Mouse (Mus musculus) myocyte (in vitro differentiated cells): ENCODE measurements around the gene Shc3. TPM values are rescaled to one million over a fixed set of nuclear protein-coding genes. Genes with fewer than 3 reads are reported as not detected.
A peak's percentile ranks its signal among the peaks of the same experiment; 100 is the strongest.

Source experiments
- H3K27me3 ChIP-seq: one replicate; pipeline ENCODE4 v1.6.1; 2011; ENCODE audit not compliant: control insufficient read depth, insufficient read depth, insufficient read length
- H3K36me3 ChIP-seq: one replicate; pipeline ENCODE4 v1.6.1; 2011; ENCODE audit not compliant: control insufficient read depth, insufficient read depth
- H3K4me2 ChIP-seq: one replicate; pipeline ENCODE4 v1.6.1; 2011; ENCODE audit warnings: low read depth, control low read depth
- H3K4me3 ChIP-seq: one replicate; pipeline ENCODE4 v1.5.1; 2011; ENCODE audit warnings: mild to moderate bottlenecking, control low read depth, moderate library complexity
- H3K79me2 ChIP-seq: one replicate; pipeline ENCODE4 v1.6.1; 2011; ENCODE audit not compliant: control insufficient read depth, insufficient read depth
- H3ac ChIP-seq: one replicate; pipeline ENCODE4 v1.6.1; 2011; ENCODE audit not compliant: control insufficient read depth, insufficient read length
- CEBPB ChIP-seq: IDR thresholded peaks from 2 replicates; pipeline ENCODE4 v1.6.1; 2011; ENCODE audit warnings: mild to moderate bottlenecking, moderate library complexity; ENCODE audit not compliant: poor library complexity, insufficient read depth, severe bottlenecking
- E2F4 ChIP-seq: IDR thresholded peaks from one replicate; pipeline ENCODE4 v1.6.1; 2011; ENCODE audit warnings: mild to moderate bottlenecking, control low read depth, moderate library complexity; ENCODE audit not compliant: insufficient read depth
- MAX ChIP-seq: IDR thresholded peaks from one replicate; pipeline ENCODE4 v1.6.1; 2011; ENCODE audit warnings: low read depth, mild to moderate bottlenecking, control low read depth
- MYOD1 ChIP-seq, 3 experiments: IDR thresholded peaks; one replicate each; pipeline ENCODE4 v1.6.1; 2011; ENCODE audit warnings: control low read depth in 2 of 3, low read depth in 2 of 3, mild to moderate bottlenecking in 2 of 3, moderate library complexity in 1 of 3; ENCODE audit not compliant: insufficient read length in 2 of 3, control insufficient read depth in 1 of 3
- MYOG ChIP-seq, 3 experiments: IDR thresholded peaks; one replicate each; pipeline ENCODE4 v1.6.1; 2011; ENCODE audit warnings: control low read depth in 2 of 3, low read depth in 2 of 3, mild to moderate bottlenecking in 2 of 3; ENCODE audit not compliant: insufficient read length in 2 of 3, control insufficient read depth in 1 of 3, insufficient read depth in 1 of 3
- POLR2A ChIP-seq: IDR thresholded peaks from one replicate; pipeline ENCODE4 v1.6.1; 2011; ENCODE audit warnings: low read depth, mild to moderate bottlenecking, control low read depth, moderate library complexity; ENCODE audit not compliant: insufficient read length
- POLR2AphosphoS2 ChIP-seq: IDR thresholded peaks from one replicate; pipeline ENCODE4 v1.6.1; 2011; ENCODE audit warnings: low read depth, control low read depth; ENCODE audit not compliant: insufficient read length
- REST ChIP-seq: IDR thresholded peaks from one replicate; pipeline ENCODE4 v1.6.1; 2011; ENCODE audit warnings: mild to moderate bottlenecking, control low read depth, moderate library complexity; ENCODE audit not compliant: insufficient read depth, insufficient read length
- SRF ChIP-seq: IDR thresholded peaks from one replicate; pipeline ENCODE4 v1.6.1; 2011; ENCODE audit warnings: low read depth; ENCODE audit not compliant: control insufficient read depth, insufficient read length
- TCF12 ChIP-seq: IDR thresholded peaks from one replicate; pipeline ENCODE4 v1.6.1; 2011; ENCODE audit warnings: mild to moderate bottlenecking, control low read depth; ENCODE audit not compliant: poor library complexity, insufficient read depth, severe bottlenecking
- TCF3 ChIP-seq: IDR thresholded peaks from one replicate; pipeline ENCODE4 v1.6.1; 2011; ENCODE audit warnings: low read depth, control low read depth; ENCODE audit not compliant: insufficient read length
- USF1 ChIP-seq: IDR thresholded peaks from one replicate; pipeline ENCODE4 v1.6.1; 2011; ENCODE audit warnings: low read depth, mild to moderate bottlenecking, control low read depth, moderate library complexity
- polyA plus RNA-seq: library from polyadenylated mRNA; unstranded; fragments of >200 nt; fragmentation: generic; extraction: Trizol; gene quantifications from one replicate; pipeline ENCODE4 v1.2.1, GENCODE M21; 2012; ENCODE audit warnings: missing spikeins

The Shc3 gene
- polyA plus RNA-seq, 1 experiment, result 0.17 TPM

DNA sequence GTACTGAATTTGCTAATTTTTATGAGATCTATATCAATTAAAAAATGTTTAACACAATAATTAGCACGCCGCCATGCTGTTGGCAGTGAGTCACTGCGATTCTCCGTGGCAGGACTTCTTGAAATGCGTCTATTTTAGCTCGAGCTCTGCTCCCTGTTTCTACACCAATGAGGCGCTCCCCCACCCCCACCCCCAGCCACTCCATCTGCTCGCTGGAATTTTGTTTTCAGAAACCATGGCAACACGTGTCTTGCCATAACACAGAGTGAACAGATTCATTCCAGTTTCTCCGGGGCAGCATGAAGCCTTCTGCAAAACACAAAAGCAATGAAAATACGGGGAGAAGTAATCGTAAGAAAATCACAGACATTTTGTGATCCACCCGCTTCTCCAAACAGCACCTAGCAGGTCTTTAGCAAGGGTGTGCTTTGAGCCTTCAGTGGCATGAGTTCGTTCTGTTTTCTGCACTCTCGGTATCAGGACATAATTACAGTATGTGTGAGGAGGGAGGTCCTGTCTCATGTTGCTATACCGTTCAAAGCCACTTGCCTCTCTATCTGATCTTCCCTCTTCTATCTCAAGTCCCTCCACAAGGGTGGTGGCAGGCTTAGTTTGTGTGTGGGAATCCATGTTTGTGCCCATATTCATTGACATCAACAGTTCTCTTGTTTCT is 34.1 kb upstream of the Shc3 start:
- Histone ChIP-seq H3K4me2 (peak overlapping the region; percentile 58), H3K4me3 (no peak overlapping the region), H3K79me2 (no peaks in the 10 kb centered on the region), H3K36me3 (no peaks in the 10 kb centered on the region), H3ac (no peak overlapping the region), H3K27me3 (no peaks in the 10 kb centered on the region)
- TF ChIP-seq SRF (no peak), USF1 (no peak), MYOD1 (IDR thresholded peaks at IDR 0.05; ENCODE audit: control insufficient read depth in 1 of 3, insufficient read length in 2 of 3, low read depth in 2 of 3) (no peak), TCF12 (no peak)

DNA sequence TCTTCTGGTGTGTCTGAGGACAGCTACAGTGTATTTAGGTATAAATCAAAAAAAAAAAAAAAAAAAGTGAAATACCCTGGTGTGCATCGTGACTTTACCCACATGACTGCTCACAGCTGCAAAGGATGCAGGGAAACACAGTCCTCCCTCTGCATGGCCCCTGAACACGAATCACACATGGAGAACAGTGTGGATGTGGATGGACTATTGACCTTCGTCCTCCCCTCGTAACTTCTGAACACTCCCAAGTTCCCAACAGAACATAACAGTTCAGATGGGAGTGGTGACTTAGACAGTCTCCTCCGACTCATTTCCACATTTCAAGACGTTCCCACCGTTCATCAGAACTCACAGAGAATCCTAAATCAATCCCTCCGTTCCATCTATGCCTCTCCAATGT is 33.5 kb upstream of the Shc3 start:
- TF ChIP-seq CEBPB (no peak), USF1 (no peak), E2F4 (no peak), TCF3 (no peak), MAX (no peak), SRF (no peak), MYOD1 (IDR thresholded peaks at IDR 0.05; ENCODE audit: control insufficient read depth in 1 of 3, insufficient read length in 2 of 3, low read depth in 2 of 3) (no peak), REST (no peak), MYOG (IDR thresholded peaks at IDR 0.05; ENCODE audit: control insufficient read depth in 1 of 3, insufficient read depth in 1 of 3, insufficient read length in 2 of 3, low read depth in 2 of 3) (no peak), TCF12 (no peak), POLR2AphosphoS2 (no peak), POLR2A (no peak)
- no peaks in the 10 kb centered on the region for H3K79me2 ChIP-seq
- H3K27me3 ChIP-seq, result no peaks in the 10 kb centered on the region
- no peaks in the 10 kb centered on the region for H3K36me3 ChIP-seq
- H3K4me2 ChIP-seq, result peak overlapping the region; percentile 58
- no peak overlapping the region for H3ac ChIP-seq
- H3K4me3 ChIP-seq, result no peak overlapping the region

DNA sequence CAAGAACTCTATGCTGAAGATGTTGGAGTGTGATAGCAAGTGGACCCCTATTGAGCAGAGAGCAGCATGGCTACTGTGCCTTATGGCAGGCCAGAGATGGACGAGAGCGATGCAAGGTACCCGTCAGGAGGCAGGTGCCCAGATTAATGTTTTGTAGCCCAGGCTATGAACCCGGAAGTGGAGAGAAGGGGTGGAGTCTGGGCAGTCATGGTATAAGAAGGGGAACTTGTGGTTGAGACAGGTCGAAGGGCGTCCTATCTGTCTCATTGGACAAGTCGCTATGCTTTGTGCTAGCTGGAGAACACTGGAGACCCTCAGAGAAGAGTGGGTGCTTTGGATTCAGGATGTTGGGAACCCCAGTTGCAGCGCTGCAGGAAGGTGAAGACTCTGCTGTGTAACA is 30.9 kb upstream of the Shc3 start:
- no peak overlapping the region for H3K4me2 ChIP-seq
- H3K27me3 ChIP-seq, result no peaks in the 10 kb centered on the region
- TF ChIP-seq REST (no peak), MYOG (IDR thresholded peaks at IDR 0.05; ENCODE audit: control insufficient read depth in 1 of 3, insufficient read depth in 1 of 3, insufficient read length in 2 of 3, low read depth in 2 of 3) (no peak), E2F4 (no peak), POLR2AphosphoS2 (no peak), USF1 (no peak), TCF3 (no peak), MYOD1 (IDR thresholded peaks at IDR 0.05; ENCODE audit: control insufficient read depth in 1 of 3, insufficient read length in 2 of 3, low read depth in 2 of 3) (no peak), SRF (no peak), POLR2A (no peak), CEBPB (no peak), TCF12 (no peak)
- no peaks in the 10 kb centered on the region for H3K36me3 ChIP-seq
- no peaks in the 10 kb centered on the region for H3K79me2 ChIP-seq
- H3K4me3 ChIP-seq, result no peak overlapping the region
- H3ac ChIP-seq, result no peak overlapping the region

DNA sequence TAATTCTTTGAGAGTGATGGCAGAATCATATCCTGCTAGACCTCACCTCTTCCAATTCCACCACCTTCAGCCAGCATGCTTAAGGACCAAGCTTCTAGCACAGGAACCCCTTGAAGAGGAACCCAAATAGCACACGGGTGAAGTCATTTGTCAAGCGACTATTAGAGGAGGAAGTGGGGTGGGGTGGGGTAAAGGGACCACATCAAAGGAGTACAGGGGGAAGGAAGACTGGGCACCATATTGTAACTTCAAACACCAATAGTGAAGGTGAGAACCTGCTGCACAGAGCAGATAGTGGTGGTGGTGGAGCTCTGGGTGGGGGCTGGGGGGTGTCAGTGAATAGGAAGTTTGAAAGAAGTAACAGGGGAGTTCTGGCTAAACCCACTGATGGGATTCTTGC is 28.8 kb upstream of the Shc3 start:
- Histone ChIP-seq H3K36me3 (no peaks in the 10 kb centered on the region), H3K27me3 (peaks cover 5% of the 10 kb centered on the region), H3K4me3 (no peak overlapping the region), H3ac (no peak overlapping the region), H3K79me2 (no peaks in the 10 kb centered on the region), H3K4me2 (no peak overlapping the region)
- no peak for TF ChIP-seq E2F4
- no peak for TF ChIP-seq MAX

DNA sequence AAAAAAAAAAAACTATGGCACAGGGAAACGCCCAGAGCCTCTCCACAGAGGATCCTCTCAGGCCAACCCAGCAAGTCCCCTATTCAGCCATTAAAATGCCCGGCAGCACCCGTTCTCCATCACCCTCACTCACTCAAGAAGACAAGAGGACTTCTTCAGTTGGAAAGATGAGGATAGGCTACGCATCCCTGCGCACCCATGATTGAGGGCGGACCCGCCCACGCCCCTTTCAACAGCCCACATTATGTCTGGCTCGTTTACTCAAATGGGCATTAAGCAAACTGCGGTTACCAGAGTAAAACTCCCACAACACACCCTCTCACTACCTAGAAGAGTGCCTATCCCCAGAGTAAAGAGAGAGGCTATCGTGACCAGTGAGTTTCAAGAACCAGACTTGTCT is 26.2 kb upstream of the Shc3 start:
- Histone ChIP-seq H3K4me3 (no peak overlapping the region), H3K79me2 (no peaks in the 10 kb centered on the region), H3ac (no peak overlapping the region), H3K36me3 (no peaks in the 10 kb centered on the region), H3K27me3 (peaks cover 5% of the 10 kb centered on the region), H3K4me2 (no peak overlapping the region)
- no peak for TF ChIP-seq USF1
- no peak for TF ChIP-seq POLR2A
- no peak for TF ChIP-seq TCF12
- no peak for TF ChIP-seq MYOD1 (IDR thresholded peaks at IDR 0.05; ENCODE audit: control insufficient read depth in 1 of 3, insufficient read length in 2 of 3, low read depth in 2 of 3)
- no peak for TF ChIP-seq CEBPB
- TF ChIP-seq MAX, result no peak
- TF ChIP-seq REST, result no peak
